Mouse (Mus musculus) C2C12 (cell line): ENCODE results near the gene Crym.

Experiments used
- CTCF ChIP-seq: IDR thresholded peaks from one replicate; pipeline ENCODE4 v1.5.1; 2011; ENCODE audit not compliant: control insufficient read depth, insufficient read depth, insufficient read length
- FOSL1 ChIP-seq: IDR thresholded peaks from one replicate; pipeline ENCODE4 v1.8.0; 2011; ENCODE audit warnings: mild to moderate bottlenecking, low read length; ENCODE audit not compliant: poor library complexity, insufficient read depth, severe bottlenecking
- MAX ChIP-seq: IDR thresholded peaks from one replicate; pipeline ENCODE4 v1.6.1; 2011; ENCODE audit warnings: mild to moderate bottlenecking, control low read depth
- MYOD1 ChIP-seq: IDR thresholded peaks from one replicate; pipeline ENCODE4 v1.6.1; 2011; ENCODE audit warnings: low read depth; ENCODE audit not compliant: control insufficient read depth, insufficient read length
- MYOG ChIP-seq: IDR thresholded peaks from one replicate; pipeline ENCODE4 v1.6.1; 2011; ENCODE audit not compliant: control insufficient read depth, insufficient read length; ENCODE audit errors: extremely low read depth
- USF1 ChIP-seq: IDR thresholded peaks from one replicate; pipeline ENCODE4 v1.6.1; 2011; ENCODE audit warnings: low read depth, mild to moderate bottlenecking, control low read depth, moderate library complexity

DNA sequence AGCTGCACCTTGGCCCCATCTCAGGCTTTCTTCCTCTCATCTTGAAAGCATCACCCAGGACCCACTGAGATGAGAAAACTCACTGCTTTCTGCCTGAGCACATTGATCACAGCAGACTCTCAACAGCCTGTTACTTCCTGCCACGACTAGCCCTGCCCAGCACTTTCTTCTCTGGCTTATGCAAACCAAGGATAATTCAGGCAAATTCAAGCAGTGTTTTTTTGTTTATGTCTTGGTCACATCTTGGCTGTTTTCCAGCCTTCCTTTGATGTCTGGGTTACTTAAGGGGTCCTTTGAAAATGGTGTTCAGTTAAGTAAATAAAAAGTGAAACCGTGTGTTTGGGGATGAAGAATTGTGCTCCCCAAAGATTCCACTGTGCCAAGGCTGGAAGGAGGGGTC, 23.0 kb downstream of the Crym start:
- TF ChIP-seq CTCF (no peak), MAX (no peak), FOSL1 (no peak), USF1 (no peak), MYOD1 (no peak), MYOG (no peak)
